Mouse (Mus musculus) A20 (cell line): Measurements from ENCODE around the gene Trim25.
A peak's percentile ranks its signal among the peaks of the same experiment; 100 is the strongest.

Source experiments
- DNase-seq: peaks from one replicate; pipeline ENCODE4 v3.0.0-alpha.2; 2011; ENCODE audit warnings: low read depth, low spot score

The Trim25 gene

DNA sequence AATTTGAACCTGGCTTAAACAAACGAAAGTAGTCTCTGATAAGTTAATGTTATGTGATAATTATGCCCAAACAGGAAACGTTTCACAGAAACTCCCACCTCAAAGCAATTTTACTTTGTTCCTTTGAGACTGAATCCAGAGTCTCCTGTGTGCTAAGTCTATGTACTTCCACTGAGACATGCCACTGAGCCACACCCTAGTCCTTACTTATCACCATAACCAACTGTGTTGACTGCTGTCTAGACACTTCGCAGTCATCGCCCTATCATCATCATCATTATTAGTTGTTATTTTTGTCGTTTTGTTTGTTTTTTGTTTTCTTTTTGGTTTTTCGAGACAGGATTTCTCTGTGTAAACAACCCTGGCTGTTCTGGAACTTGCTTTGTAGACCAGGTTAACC is 65.1 kb downstream of the Trim25 start:
- DNase-seq: no peak

GRCm38 (mm10) chr11:89065297-89065696 is 66.1 kb downstream of the Trim25 start:
- DNase-seq: peak; percentile 38

DNA sequence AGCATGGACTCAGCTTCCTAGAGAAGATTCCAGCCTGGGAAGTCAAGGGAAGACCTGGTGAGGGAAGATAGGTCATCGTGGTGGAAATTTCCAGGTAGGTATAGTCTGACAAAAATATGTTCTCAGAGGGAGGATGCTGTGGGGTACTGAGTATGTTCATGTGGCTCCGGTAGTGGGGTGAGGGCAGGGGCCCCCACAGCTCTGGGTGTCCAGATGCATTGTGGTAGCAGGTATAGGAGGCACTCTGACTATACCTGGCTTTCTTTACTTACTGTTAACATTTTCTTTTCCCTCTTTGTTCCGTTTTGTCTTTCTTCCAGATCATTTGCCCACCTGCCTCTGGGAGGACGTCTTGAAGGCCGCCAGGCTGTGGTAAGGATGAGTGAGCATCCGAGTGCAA is 67.0 kb downstream of the Trim25 start:
- DNase-seq: no peak

DNA sequence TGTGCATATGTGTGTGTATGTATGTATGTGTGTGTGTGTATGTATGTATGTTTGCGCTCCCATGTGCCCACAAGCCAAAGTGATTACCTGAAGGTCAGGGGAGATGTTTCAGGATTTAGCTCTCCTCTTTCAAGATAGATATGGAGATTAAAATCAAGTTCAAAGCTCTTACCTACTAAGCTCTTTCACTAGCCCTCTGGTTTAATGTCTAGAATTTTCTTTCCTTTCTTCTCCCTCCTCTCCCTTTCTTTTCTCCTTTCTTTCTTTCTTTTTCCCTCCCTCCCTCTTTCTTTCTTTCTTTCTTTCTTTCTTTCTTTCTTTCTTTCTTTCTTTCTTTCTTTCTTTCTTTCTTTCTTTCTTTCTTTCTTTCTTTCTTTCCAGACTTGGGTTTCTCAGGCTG is 67.6 kb downstream of the Trim25 start, which contains the start of gene Dgke:
Dgke (minus strand) TSS at position 101 of the 400 bp plus-strand sequence.
- no peak for DNase-seq

DNA sequence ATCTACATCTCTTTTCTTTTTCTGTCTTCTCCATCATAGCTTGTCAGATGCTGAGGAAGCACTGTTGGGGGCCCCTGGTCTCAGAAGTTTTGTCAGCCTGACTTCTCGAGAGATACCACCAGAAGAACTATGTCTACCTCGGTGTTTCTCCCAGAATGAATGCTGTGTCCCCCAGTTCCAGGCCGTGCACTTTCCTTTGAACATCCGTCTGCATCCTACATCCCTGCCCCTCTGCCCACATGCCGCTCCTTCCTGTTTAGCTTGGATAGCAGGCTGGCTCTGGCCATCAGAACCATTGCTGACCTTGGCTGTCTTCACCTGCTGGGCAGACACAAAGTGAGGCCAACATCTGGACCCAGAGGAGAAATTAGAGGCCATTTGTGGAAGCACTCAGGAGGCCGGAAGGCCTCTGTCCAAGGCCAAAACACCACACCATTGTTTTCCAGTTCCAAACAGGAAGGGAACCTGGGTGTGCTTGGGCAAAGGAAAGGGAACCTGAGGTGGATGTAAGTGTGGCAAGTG is 68.2 kb downstream of the Trim25 start:
- DNase-seq: no peak

- DNase-seq: no peak
Measured at GRCm38 (mm10) chr11:89067871-89068490, 68.8 kb downstream of the Trim25 start.

DNA sequence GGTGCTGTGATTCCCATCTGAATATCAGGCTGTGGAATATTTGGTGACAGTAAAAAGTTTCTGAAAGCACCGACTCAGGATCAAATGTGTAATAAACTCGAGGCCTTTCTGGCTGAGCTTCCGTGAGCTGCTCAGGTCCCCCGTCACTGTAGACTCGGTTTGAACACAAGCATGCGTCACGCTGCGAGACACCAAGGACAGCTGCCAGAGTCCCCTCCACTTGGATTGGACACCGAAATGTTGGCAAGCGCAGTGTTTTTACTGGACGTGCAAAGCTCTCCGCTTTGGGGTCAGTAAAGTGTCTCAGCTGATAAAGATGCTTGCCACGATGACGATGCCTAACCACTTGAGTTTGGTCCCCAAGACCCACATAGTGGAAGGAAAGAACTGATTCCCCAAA is 69.5 kb downstream of the Trim25 start:
- no peak for DNase-seq

- peak; percentile 88 for DNase-seq
Measured at GRCm38 (mm10) chr11:89069303-89069702, 70.1 kb downstream of the Trim25 start.
